Mouse (Mus musculus) G1E (cell line): ENCODE data around the gene Fggy.

Experiments
- CTCF ChIP-seq: IDR thresholded peaks from 2 replicates; pipeline ENCODE4 v1.5.1; 2012; ENCODE audit warnings: low read depth, low read length, inconsistent platforms, mixed read lengths
- GATA1 ChIP-seq: IDR thresholded peaks from 2 replicates; pipeline ENCODE4 v1.6.1; 2012; ENCODE audit warnings: borderline replicate concordance, low read length, inconsistent platforms, mixed read lengths
- TAL1 ChIP-seq: conservative IDR thresholded peaks from 2 replicates; pipeline ENCODE4 v1.6.1; 2012; ENCODE audit warnings: low read depth, low read length, inconsistent platforms, mixed read lengths

DNA sequence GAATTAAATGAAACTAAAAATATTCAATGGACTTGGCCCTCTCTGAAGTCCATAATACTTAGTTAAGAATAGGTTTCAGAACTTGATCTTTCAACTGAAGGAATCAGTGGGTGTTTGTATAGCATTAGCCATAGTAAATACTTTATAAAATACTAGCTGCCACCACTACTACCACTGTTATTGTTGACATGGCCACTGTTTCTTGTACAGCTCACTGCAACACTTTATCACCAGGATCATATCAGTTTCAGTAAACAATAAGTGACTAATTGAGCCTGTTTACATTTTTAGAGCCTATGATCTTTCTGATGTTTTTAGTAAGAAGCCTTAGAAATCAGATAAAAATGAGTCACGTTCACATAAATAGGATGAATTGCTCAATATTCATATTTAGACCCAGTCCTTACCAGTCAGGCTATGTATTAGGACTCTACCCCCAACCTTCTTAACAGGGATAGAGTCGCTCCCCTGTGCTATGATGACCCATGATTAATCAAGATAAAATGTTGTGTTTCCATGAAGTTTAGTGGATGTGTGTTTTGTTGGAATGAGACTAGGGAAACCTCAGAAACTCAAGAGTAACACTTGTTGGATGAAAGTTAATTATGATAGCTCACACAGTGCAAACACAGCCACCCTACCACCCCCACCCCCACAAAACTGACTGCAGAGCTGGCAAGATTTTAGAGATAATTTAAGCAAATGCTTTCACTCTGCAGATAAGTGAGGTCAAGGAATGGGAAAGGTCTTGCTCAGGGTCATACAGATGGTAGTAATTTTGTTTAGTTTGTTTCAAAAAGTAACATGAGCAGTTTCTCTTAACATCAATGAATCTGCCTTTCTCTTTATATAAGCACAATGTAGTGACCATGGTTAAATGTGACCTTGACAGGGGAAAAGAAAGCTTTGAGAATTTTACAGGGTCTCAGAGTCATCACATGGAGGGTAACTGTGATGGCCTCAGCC lies 352.7 kb downstream of the Fggy start:
- TF ChIP-seq CTCF (no peak), TAL1 (no peak), GATA1 (no peak)
